Mouse (Mus musculus) stomach, postnatal 0 days (tissue): Measurements from ENCODE around the gene Cst13. TPM values are rescaled to one million over a fixed set of nuclear protein-coding genes. Genes with fewer than 3 reads are reported as not detected.

Experiments
- ATAC-seq: fragments of 200-750 bp; cut with Nextera tagmentation; 2 replicates; pipeline ENCODE4 v1.8.0; 2017; ENCODE audit not compliant: low FRiP score, low TSS enrichment
- DNase-seq: peaks from one replicate; pipeline ENCODE4 v3.0.0-alpha.2; 2016; ENCODE audit warnings: low spot score
- H3K27ac ChIP-seq: fragments of 300-500 bp; sonication (generic); replicated peaks from 2 replicates; pipeline ENCODE4 v1.5.1; 2014; ENCODE audit warnings: mild to moderate bottlenecking, control low read depth
- H3K27me3 ChIP-seq: fragments of 300-500 bp; sonication (generic); 2 replicates; pipeline ENCODE4 v1.6.1; 2014; ENCODE audit warnings: low read length; ENCODE audit not compliant: control insufficient read depth, insufficient read depth
- H3K36me3 ChIP-seq: fragments of 300-500 bp; sonication (generic); 2 replicates; pipeline ENCODE4 v1.6.1; 2014; ENCODE audit warnings: low read length, mixed read lengths; ENCODE audit not compliant: control insufficient read depth, insufficient read depth
- H3K4me1 ChIP-seq: fragments of 300-500 bp; sonication (generic); replicated peaks from 2 replicates; pipeline ENCODE4 v1.6.1; 2014; ENCODE audit warnings: antibody characterized with exemption; ENCODE audit not compliant: control insufficient read depth, insufficient read depth
- H3K4me2 ChIP-seq: fragments of 300-500 bp; sonication (generic); replicated peaks from 2 replicates; pipeline ENCODE4 v1.6.1; 2014; ENCODE audit warnings: low read depth, mild to moderate bottlenecking, control low read depth, moderate library complexity
- H3K4me3 ChIP-seq: fragments of 300-500 bp; sonication (generic); 2 replicates; pipeline ENCODE4 v1.5.1; 2014; ENCODE audit warnings: low read depth, low read length, control low read depth
- H3K9ac ChIP-seq: fragments of 300-500 bp; sonication (generic); 2 replicates; pipeline ENCODE4 v1.6.1; 2014; ENCODE audit warnings: mild to moderate bottlenecking, low read length, control low read depth, mixed read lengths
- H3K9me3 ChIP-seq: fragments of 300-500 bp; sonication (generic); 2 replicates; pipeline ENCODE4 v1.6.1; 2016; ENCODE audit warnings: low read length; ENCODE audit not compliant: control insufficient read depth
- CTCF ChIP-seq: IDR thresholded peaks from 2 replicates; pipeline ENCODE4 v1.5.1; 2016; ENCODE audit warnings: antibody characterized with exemption, low read depth, mild to moderate bottlenecking, moderate library complexity
- EP300 ChIP-seq: optimal IDR thresholded peaks from 2 replicates; pipeline ENCODE3; 2016; ENCODE audit warnings: antibody characterized with exemption
- WGBS: fragments of 180-500 bp; shearing (Covaris S2); extraction: QIAGEN DNeasy Blood & Tissue Kit; methylation state at CpG from one replicate; pipeline ENCODE4 v1.1.7; 2014; 5-methylcytosine and 5-hydroxymethylcytosine counted together
- polyA plus RNA-seq: library from polyadenylated mRNA; unstranded; fragments of >200 nt; fragmentation: Nextera tagmentation; extraction: Ambion mirVana; gene quantifications from 2 replicates; pipeline ENCODE4 v1.2.1, GENCODE M21; 2015

Cst13 gene
- polyA plus RNA-seq, 1 experiment from 2014 or later: 0.17 TPM

GRCm38 (mm10) chr2:148856630-148857400 is 36.9 kb downstream of the Cst13 start:
- no peak for TF ChIP-seq CTCF
- TF ChIP-seq EP300: no peak
- H3K4me3 ChIP-seq: no peak overlapping the region
- 31% methylated on average over 8 of the region's 8 CpGs for WGBS
- no peaks in the 10 kb centered on the region for H3K9me3 ChIP-seq
- H3K9ac ChIP-seq: no peak overlapping the region
- 0 out of 2 replicates have a peak overlapping the region, but pooled peaks have one; percentile 3 for H3K4me2 ChIP-seq
- H3K27ac ChIP-seq: peak overlapping the region; percentile 5; the same call in 1 of the 2 replicates
- DNase-seq (no peak), ATAC-seq (no peak)
- no peaks in the 10 kb centered on the region for H3K27me3 ChIP-seq
- H3K36me3 ChIP-seq: no peaks in the 10 kb centered on the region
- H3K4me1 ChIP-seq: no peaks in the 10 kb centered on the region

GRCm38 (mm10) chr2:148857506-148857905 is 37.6 kb downstream of the Cst13 start:
- H3K4me2 ChIP-seq: no peak overlapping the region
- no peak overlapping the region for H3K4me3 ChIP-seq
- no peak overlapping the region for H3K27ac ChIP-seq
- H3K9me3 ChIP-seq: no peaks in the 10 kb centered on the region
- DNase-seq (no peak), ATAC-seq (no peak)
- H3K36me3 ChIP-seq: no peaks in the 10 kb centered on the region
- H3K27me3 ChIP-seq: no peaks in the 10 kb centered on the region
- no peak overlapping the region for H3K9ac ChIP-seq
- 49% methylated on average over 4 of the region's 4 CpGs for WGBS
- no peaks in the 10 kb centered on the region for H3K4me1 ChIP-seq
- TF ChIP-seq EP300: no peak
- TF ChIP-seq CTCF: no peak

GRCm38 (mm10) chr2:148860993-148861392 is 41.1 kb downstream of the Cst13 start:
- Histone ChIP-seq H3K4me3 (no peak overlapping the region), H3K9me3 (no peaks in the 10 kb centered on the region), H3K4me2 (no peak overlapping the region), H3K9ac (no peak overlapping the region), H3K4me1 (no peaks in the 10 kb centered on the region), H3K36me3 (no peaks in the 10 kb centered on the region), H3K27me3 (no peaks in the 10 kb centered on the region), H3K27ac (no peak overlapping the region)
- ATAC-seq (no peak), DNase-seq (no peak)
- 53% methylated on average over 4 of the region's 4 CpGs for WGBS
- TF ChIP-seq CTCF (no peak), EP300 (no peak)

GRCm38 (mm10) chr2:148861693-148862092 is 41.8 kb downstream of the Cst13 start:
- no peak for ATAC-seq
- Histone ChIP-seq H3K36me3 (no peaks in the 10 kb centered on the region), H3K27me3 (no peaks in the 10 kb centered on the region), H3K9me3 (no peaks in the 10 kb centered on the region), H3K9ac (no peak overlapping the region), H3K4me1 (no peaks in the 10 kb centered on the region), H3K27ac (no peak overlapping the region), H3K4me3 (no peak overlapping the region), H3K4me2 (no peak overlapping the region)
- no peak for TF ChIP-seq CTCF
- no peak for TF ChIP-seq EP300
- DNase-seq: no peak

- TF ChIP-seq EP300: no peak
- no peak for TF ChIP-seq CTCF
- 42% methylated on average over 2 of the region's 2 CpGs for WGBS
- Histone ChIP-seq H3K27ac (no peak within 1 kb of the TSS), H3K9ac (no peak within 1 kb of the TSS), H3K4me2 (no peak within 1 kb of the TSS), H3K4me3 (no peak within 1 kb of the TSS), H3K27me3 (no peaks in the 10 kb centered on the region), H3K4me1 (no peaks in the 10 kb centered on the region), H3K36me3 (no peaks in the 10 kb centered on the region), H3K9me3 (no peaks in the 10 kb centered on the region)
- ATAC-seq (no peak), DNase-seq (no peak)
Measured at GRCm38 (mm10) chr2:148864966-148865365, 45.1 kb downstream of the Cst13 start, which contains the start of gene 9230104L09Rik. TSS of gene 9230104L09Rik (minus strand) at chr2:148865038.

GRCm38 (mm10) chr2:148868959-148869358 is 49.1 kb downstream of the Cst13 start:
- no peak overlapping the region for H3K27ac ChIP-seq
- ATAC-seq (no peak), DNase-seq (no peak)
- H3K36me3 ChIP-seq: peaks cover 5% of the 10 kb centered on the region; the same call in 1 of the 2 replicates
- TF ChIP-seq EP300 (no peak), CTCF (no peak)
- WGBS: 37% methylated on average over 1 of the region's 1 CpGs
- peaks cover 4% of the 10 kb centered on the region for H3K4me1 ChIP-seq
- H3K27me3 ChIP-seq: no peaks in the 10 kb centered on the region
- no peak overlapping the region for H3K4me2 ChIP-seq
- no peak overlapping the region for H3K9ac ChIP-seq
- no peak overlapping the region for H3K4me3 ChIP-seq
- H3K9me3 ChIP-seq: no peaks in the 10 kb centered on the region
